Mouse (Mus musculus): Measurements from ENCODE around the gene Plcl1.

Gene Plcl1

DNA sequence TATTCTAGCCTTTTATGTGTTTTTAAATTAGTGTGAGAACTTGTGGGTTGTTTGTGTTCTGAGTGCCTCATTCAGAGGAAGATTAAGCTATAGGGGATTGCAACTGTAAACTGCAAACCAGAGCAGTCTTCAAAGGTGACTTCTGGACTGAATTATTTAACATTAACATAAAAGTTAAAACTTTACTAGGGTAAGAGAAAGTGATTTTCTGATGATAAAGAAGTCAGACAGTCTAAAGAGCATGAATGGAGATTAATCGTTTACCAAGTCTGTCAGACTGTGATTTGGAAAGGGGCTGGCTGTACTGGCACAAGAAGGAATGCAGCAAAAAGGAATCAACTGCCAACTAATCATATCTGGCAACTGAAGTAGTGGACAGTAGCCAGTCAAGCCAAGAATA, 301.2 kb downstream of the Plcl1 start:
- DNase-seq = no peak

DNA sequence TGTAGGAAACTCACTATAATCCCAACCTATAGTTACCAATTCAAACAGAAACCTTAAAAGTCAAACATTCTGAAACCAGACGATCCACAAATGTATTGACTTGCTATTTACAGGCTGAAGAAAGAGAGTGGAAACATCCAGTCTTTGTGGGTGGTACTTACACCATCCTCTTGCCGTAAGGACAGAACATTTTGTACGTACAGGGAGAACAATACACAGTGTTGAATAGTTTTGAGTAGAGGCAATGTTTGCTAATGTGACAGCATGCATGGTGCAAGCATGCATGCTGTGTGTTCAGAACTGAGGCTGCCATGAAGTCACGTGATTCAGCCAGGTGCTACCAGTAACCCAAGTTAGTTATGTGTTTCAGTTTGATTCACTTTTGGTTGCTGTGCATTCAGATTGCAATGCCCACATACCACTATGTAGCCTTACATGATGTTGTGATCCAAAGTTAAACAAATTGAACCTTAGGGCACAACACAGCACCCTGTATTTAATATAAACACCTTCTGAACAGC, 311.6 kb downstream of the Plcl1 start:
- DNase-seq = no peak

DNA sequence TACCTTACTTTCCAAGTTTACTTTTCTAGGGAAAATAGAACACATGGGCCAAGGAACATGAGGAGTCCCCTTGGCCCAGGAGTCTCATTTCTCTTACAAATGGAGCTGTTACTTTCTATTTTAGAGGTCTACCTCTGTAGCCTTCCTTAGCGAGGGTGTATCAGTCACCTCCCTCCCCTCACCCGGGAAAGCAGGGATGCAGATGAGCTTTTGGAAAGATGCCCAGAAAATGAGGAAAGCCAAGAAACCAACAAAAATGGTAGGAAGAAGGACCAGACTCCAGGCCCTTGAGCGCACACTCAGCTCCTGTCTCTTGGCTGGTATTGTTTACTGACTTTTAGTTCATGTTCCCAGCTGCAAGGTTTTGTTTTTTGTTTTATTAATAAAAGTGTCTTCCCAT, 319.7 kb downstream of the Plcl1 start:
- DNase-seq = no peak

DNA sequence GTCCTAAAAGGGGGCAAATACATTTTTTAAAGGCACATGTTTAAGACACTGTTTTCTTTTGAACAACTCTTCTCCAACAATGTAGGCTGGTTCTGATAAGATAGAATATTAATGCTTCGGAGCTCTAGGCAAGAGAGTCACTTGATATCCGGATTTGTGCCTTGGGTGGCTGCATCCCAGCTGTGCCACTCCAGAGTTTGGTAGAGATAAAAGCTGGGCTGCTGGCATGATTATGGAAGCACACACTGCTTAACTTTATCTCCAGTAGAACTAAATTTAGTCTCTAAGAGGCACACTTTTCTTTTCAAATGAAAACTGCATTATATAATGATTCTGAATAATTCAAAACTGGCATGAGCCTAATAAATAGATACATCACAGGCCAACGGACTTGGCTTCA, 323.6 kb downstream of the Plcl1 start:
- no peak for DNase-seq

DNA sequence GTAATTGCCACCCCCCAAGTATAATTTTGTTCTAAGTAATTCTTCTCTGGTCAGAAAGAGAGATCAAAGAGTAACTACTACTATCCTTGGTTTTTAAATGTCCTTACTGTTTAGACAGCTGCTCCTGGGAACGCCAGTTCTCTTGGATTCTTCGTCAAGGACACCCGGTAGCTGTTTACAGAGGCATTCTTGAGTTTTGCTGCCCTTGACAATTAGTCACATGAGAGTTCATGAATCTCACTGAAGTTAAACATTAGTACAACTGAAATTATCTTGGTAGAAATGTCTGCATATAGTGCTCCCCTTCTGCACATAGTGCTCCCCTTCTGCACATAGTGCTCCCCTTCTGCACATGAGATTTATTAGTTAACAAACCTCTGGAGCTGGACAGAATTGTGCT, 327.2 kb downstream of the Plcl1 start:
- no peak for DNase-seq

DNA sequence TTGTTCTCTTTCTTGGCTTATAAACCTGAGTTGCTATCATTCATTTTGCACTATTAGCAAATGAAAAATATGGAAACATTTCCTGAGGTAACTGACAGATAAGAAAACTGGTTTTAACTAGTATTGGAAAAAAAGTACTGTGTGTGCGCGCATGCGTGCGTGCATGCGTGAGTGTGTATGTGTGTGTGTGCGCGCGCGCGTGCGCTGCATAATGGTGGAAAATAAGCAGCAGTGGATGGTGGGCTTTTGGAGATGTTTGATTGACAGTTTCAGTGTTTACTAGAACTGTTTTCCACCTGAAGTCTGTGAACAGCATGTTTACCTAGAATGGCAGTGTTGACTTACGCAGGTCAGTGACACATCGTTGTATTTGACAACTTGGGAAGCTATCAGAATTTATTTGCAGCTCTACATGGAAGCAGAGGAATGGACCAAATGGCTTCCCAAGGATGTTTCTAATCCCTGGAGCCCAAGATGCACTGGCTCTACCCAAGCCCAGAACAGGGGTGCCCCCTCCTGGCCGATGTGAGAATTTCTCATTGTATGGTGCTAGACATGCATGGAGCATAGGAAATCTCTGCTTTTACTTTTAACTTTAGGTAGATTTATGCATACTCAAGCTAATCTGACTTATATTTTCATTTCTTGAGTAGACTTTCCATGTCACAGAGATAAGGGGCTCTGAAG, 330.5 kb downstream of the Plcl1 start:
- DNase-seq = peak; percentile 89

DNA sequence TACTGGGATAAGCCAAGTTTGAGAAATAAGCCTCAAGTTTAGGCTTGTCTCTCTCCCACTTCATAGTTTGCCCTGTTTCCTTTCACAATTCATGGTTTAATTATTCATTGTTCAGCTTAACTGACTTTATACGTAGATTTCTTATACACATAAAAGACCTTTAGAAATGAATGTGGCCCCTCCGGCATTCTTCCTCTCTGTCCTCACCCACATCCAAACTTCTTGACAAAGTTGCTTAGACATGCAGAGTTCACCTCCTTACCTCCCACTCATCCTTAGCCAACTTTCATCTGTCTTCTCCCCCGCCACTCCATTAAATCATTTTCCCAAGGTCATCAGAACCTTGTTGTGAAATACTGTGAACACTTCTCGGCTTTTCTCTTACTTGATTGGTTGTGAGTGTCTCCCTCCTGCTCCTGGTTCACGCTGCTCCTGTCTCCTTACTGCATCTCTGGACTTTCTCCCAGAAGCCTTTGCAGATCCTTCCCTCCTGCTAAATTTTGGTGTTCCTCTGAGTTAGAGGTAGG, 331.1 kb downstream of the Plcl1 start:
- DNase-seq = no peak

DNA sequence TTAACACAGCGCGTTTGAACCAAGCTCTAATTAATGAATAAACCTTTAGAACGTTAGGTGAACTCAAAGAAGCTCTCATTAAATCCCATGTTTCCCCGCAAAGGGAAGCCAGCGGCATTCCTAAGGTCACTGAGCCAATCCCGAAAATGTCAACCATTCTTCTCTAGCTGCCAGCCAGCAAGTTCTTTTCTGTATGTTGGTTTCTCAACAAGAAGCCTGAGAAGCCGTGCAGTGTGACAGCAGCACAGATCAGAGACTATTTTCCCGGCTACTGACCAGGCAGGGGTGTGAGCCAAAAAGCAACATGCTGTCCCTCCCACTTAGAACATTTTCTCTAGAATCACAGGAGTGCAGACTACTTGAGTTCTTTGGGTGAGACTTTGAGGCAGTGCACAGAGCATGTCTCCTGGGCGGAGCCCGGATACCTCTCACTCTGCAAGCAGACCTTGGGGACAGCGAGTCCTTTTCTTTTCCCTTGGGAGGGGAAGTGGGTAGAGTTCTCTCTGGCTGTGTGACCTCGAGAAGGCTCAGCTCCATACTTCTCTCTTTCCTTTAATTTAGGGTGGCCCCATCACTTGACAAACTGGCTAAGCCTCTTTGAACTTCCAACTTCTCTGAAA, 333.1 kb downstream of the Plcl1 start:
- no peak for DNase-seq

DNA sequence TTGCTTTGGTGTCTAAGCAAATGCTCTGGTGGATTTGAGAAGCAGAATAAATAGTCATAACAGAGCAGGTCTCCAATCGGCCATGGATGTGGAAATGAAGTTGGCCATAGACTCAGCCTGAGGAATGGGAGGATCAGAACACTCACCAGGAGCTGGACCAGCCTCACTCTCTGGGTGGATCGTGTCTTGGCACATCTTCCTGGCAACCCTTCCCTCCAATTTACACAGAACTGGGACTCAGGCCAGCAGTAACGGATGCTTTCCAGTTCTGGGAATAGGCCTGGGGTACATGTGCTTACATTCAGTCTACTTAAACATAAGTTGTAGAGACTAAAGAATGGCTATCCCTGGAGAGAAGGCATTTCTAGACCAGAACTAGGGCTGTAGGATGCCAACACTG, 336.2 kb downstream of the Plcl1 start:
- peak; percentile 24 for DNase-seq

DNA sequence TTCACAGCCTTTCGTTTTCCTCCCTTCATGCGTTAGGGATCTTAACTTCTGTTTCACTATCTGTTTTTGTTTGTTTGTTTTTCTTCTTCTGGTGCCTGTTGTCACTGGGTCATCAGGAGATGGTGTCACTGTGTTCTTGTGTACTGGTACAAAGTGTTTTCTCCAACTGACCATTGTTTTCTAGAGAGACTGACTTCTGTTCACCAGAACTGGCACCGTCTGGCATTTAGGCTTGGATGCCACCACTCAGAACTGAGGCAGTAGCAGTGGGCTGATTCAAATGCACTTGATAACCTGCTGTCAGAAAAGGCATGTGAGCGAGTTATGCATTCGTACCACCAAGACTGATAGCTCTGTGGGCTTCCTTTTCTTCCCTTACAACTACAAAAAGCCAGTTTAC, 342.8 kb downstream of the Plcl1 start:
- no peak for DNase-seq

DNA sequence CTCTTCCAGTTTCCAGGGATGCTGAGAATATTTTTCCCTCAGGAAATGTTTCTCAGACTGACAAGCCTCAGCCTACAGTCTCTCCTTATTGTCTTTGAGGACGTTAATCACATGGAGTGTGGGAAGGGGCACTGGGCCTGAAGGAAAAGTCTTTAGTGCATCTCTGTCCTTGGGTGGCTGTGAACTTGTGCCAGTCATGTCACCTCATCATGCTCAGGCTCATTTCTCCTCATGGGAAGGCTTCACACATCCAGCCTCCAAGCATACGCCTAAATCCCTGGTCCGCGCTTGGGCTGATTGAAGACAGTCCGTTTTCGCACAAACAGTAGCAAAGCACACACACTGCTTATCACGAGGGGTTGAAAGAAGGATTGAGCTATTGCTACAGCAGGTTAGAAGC, 344.0 kb downstream of the Plcl1 start:
- DNase-seq = no peak

DNA sequence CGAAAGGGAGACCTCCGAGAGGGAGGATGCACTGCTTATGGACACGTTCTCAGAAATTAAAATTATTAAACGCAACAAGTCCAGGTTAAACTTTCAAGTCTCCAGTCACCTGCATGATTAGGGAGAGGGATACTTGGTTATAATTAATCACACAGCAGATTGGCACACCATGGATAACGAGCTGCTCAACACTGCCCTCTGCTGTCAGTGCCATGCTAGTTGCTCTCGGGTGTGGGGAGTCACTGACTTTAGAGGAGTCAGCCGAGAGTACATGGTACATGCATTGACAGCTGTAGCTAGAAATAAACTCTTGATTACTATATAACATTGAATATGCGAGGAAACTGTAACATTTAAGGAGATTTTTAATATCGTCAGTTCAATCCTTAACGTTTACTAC, 350.0 kb downstream of the Plcl1 start:
- DNase-seq = peak; percentile 52

DNA sequence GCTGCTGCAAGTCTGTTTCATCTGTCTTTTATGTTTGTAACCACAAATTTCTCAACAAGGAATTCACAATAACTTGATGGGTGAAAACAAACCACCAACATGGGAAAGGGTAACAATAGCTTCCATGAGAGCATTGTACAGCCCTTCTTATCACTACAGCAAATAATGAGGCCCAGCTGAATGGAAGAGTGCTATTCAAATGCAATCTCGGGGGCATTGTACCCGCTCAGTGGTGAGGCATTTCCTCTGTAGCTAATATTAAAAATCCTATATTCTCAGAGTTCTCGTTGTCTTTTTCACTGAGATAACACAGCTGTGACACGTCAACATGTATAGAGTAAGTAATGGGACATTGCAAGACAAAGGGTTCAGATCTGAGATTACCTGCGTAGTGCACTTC, 356.6 kb downstream of the Plcl1 start:
- DNase-seq = no peak

DNA sequence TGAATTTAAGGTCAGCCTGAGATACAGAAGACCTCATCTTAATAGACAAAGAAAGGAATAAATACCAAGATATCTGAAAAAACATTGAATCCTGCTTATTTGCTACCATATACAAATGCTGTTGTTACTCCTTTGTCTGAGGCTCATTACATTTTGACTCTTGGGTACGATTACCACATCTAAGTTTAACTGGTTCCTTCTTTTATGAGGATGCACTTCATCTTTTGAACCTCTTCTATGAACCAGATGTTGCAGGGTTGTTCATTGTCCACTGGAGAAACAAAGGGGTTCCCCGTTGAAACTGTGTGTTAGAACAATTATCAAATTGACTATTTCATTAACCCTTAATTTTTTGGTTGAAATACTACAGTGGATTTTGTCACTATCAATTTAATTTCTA, 357.4 kb downstream of the Plcl1 start:
- DNase-seq = no peak

DNA sequence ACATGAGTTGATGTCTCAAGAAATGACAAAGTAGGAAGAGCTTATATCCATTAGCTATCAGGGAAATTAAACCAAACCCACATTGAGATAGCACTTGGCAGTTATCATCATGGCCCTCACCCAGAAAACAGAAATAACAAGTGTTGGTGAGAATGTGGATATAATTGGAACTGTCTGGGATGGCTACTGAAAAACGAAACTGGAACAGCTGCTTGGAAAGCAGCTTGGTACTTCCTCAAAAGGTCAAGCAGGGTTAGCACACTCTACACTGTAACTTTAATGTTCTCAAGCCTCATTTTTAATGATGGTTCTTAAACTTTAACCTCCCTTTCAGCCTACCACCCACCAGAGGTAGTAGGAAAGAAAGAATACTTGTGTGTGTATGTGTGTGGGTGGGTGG, 361.0 kb downstream of the Plcl1 start:
- peak; percentile 25 for DNase-seq

DNA sequence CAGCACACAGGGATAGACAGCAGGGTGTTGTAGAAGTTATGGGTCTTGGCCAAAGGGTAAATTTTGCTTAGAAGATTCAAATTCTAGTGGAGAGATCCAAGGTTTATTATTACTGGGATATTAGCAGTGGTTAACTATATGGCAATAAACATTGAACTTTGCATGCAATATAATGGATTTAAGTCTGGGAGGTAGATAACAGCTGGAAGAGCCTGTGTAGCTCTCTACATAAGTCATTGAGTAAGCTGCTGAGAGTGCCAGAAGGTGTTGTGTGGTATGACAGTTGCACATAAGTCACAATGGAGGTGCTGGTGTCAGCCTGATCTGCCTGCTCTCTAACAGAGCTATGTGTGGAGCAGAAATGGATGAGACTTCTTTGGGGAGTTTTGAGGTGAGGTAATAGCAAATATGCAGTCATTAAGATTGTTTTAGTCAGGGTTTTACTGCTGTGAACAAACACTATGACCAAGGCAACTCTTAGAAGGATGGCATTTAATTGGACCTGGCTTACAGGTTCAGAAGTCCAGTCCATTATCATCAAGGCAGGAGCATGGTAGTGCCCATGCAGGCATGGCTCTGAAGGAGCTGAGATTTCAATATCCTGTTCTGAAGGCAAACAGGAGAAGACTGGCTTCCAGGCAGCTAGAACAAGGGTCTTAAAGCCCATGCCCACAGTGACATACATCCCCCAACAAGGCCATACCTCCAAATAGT, 364.5 kb downstream of the Plcl1 start:
- DNase-seq = no peak

DNA sequence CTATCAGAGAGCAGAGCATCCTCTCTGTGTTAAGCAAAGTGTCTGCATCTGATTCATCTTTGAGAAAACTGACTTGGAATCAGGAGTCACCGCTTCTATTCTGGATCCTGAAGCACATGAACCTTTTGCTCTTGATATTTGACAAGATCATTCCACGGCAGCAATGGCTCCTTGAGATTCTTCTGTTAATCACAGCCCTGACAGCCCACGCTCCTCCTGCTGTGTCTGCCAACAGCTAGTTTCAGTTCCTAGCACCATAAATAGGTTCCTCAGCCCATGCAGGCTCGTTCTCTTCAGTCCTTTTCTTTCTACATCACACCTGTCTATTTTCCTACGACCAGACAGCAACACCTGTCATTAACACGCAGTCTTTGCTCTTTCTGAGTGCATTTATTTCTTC, 387.1 kb downstream of the Plcl1 start:
- DNase-seq = no peak

Data from lung, postnatal 10 days (tissue).